Mouse (Mus musculus) kidney, adult 2 months (tissue): Measurements from ENCODE around the gene Hpn.
A peak's percentile ranks its signal among the peaks of the same experiment; 100 is the strongest.

Experiments
- CTCF ChIP-seq: fragments of 200-500 bp; conservative IDR thresholded peaks from 2 replicates; pipeline ENCODE4 v1.5.1; 2011; ENCODE audit warnings: low read depth, mild to moderate bottlenecking, control low read depth, low read length, moderate library complexity, mixed read lengths; ENCODE audit not compliant: insufficient read depth, insufficient read length
- POLR2A ChIP-seq: fragments of 200-500 bp; IDR thresholded peaks from one replicate; pipeline ENCODE4 v1.6.1; 2011; ENCODE audit warnings: low read depth, low read length, control low read depth

DNA sequence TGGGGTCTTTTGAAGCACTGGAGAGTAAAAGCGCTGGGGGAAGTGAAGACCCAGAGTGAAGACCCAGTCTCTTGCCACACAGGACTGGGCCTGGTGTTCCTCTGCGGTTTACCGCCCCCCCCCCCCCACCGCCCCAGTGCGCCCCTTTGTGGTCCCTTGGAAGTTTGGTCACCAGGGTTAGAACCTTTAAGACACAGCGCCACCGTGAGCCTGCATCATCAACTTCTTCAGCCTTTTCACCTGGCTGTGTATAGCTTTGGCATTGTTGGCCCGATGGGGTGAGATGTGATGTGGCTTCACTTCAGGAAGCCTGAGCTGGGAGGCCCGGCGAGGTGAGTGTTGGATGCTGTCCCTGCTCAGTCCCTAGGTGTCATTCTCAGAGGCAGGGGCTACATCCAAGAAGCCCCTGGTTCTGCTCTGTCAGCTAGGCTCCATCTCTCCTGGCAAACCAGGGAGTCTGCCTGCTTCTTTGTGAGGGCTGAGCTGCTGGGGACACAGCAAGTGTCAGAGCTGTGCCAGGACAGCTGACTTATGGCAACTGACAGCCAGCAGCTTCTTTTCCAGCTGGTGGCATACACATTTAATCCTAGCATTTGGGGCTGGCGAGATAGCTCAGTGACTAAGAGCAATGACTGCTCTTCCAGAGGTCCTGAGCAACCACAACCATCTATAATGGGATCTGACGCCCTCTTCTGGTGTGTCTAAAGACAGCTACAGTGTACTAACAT lies 20.2 kb downstream of the Hpn start:
- TF ChIP-seq CTCF (peak; percentile 35; the same call in 1 of the 2 replicates), POLR2A (no peak)
